ENCODE assay signal across 14 mouse cellular contexts in genomic region chr4:139242607-139242955, GRCm38 (mm10). TPM values are rescaled to one million over a fixed set of nuclear protein-coding genes. Genes with fewer than 3 reads are reported as not detected.
A peak's percentile ranks its signal among the peaks of the same experiment; 100 is the strongest.
DNase-seq lines count a peak whose midpoint lies in the region; ATAC-seq lines count a peak whose summit lies in the region.
"Had no signal": no experiment of that assay in that cellular context is flagged by ENCODE, and none has a peak within 500 bp of the region (broad histone marks: within the 10 kb centered on the region; RNA-seq: fewer than 3 reads in every experiment).

No protein-coding gene starts in this region.

- peak overlapping the region; percentile 61; the same call in 1 of the 2 replicates for H3K27ac ChIP-seq in embryonic facial prominence, embryonic 10.5 days (replicated peaks)
- peak overlapping the region; percentile 48 for H3K27ac ChIP-seq in kidney, embryonic 15.5 days
- H3K27ac ChIP-seq in hindbrain, embryonic 11.5 days (ENCODE audit: low read depth, low read length): no peak overlapping the region
- no peak overlapping the region for H3K27ac ChIP-seq in hindbrain, embryonic 12.5 days
- H3K27ac ChIP-seq: hindbrain, embryonic 15.5 days had no signal

- peaks cover 95% of the 10 kb centered on the region for H3K4me1 ChIP-seq in embryonic facial prominence, embryonic 10.5 days
- H3K4me1 ChIP-seq in kidney, embryonic 15.5 days: peaks cover 90% of the 10 kb centered on the region
- peaks cover 12% of the 10 kb centered on the region for H3K4me1 ChIP-seq in hindbrain, embryonic 11.5 days (replicated peaks; ENCODE audit: control insufficient read depth, insufficient read depth, low read length)
- peaks cover 53% of the 10 kb centered on the region for H3K4me1 ChIP-seq in hindbrain, embryonic 12.5 days

- H3K9me3 ChIP-seq in embryonic facial prominence, embryonic 10.5 days: no peaks in the 10 kb centered on the region
- no peaks in the 10 kb centered on the region for H3K9me3 ChIP-seq in kidney, embryonic 15.5 days (replicated peaks)
- no peaks in the 10 kb centered on the region for H3K9me3 ChIP-seq in hindbrain, embryonic 11.5 days (ENCODE audit: control insufficient read depth, low read length)
- H3K9me3 ChIP-seq in hindbrain, embryonic 12.5 days (replicated peaks): no peaks in the 10 kb centered on the region
- H3K9me3 ChIP-seq: G1E; hindbrain, embryonic 15.5 days had no signal

- peaks cover 56% of the 10 kb centered on the region for H3K36me3 ChIP-seq in embryonic facial prominence, embryonic 10.5 days (replicated peaks)
- H3K36me3 ChIP-seq in kidney, embryonic 15.5 days: peaks cover 42% of the 10 kb centered on the region
- H3K36me3 ChIP-seq in hindbrain, embryonic 11.5 days (ENCODE audit: control insufficient read depth, insufficient read depth, low read length): 0 out of 2 replicates have a peak, but pooled peaks cover 2% of the 10 kb centered on the region
- peaks cover 16% of the 10 kb centered on the region for H3K36me3 ChIP-seq in hindbrain, embryonic 12.5 days

- H3K4me2 ChIP-seq in kidney, embryonic 15.5 days: no peak overlapping the region
- H3K4me2 ChIP-seq in hindbrain, embryonic 11.5 days (replicated peaks; ENCODE audit: low read depth, low read length): no peak overlapping the region
- H3K4me2 ChIP-seq in hindbrain, embryonic 12.5 days (replicated peaks): no peak overlapping the region
- H3K4me2 ChIP-seq: hindbrain, embryonic 15.5 days had no signal

- H3K9ac ChIP-seq in kidney, embryonic 15.5 days: no peak overlapping the region
- no peak overlapping the region for H3K9ac ChIP-seq in hindbrain, embryonic 11.5 days (ENCODE audit: low read depth, low read length)
- H3K9ac ChIP-seq in hindbrain, embryonic 12.5 days: no peak overlapping the region
- H3K9ac ChIP-seq: hindbrain, embryonic 15.5 days had no signal

- H3K27me3 ChIP-seq in embryonic facial prominence, embryonic 10.5 days (replicated peaks; ENCODE audit: low read depth, poor library complexity, severe bottlenecking): no peaks in the 10 kb centered on the region
- no peaks in the 10 kb centered on the region for H3K27me3 ChIP-seq in kidney, embryonic 15.5 days
- H3K27me3 ChIP-seq in hindbrain, embryonic 11.5 days (ENCODE audit: control insufficient read depth, insufficient read depth, low read length): no peaks in the 10 kb centered on the region
- H3K27me3 ChIP-seq in hindbrain, embryonic 12.5 days: no peaks in the 10 kb centered on the region
- H3K27me3 ChIP-seq: hindbrain, embryonic 15.5 days had no signal

- intact Hi-C loops in heart, postnatal 14 days (cut with DNase I): no loop called here

- DNase-seq in heart, adult 11 months: peak; percentile 98
- no peak for DNase-seq in heart, postnatal 14 days
- DNase-seq in embryonic facial prominence, embryonic 10.5 days (ENCODE audit: low spot score): no peak
- DNase-seq in heart, adult 8-10 months (ENCODE audit: low spot score): peak; percentile 65
- no peak for DNase-seq in hindbrain, embryonic 11.5 days (ENCODE audit: low spot score)
- DNase-seq in thymus, postnatal 0 days (ENCODE audit: low spot score): no peak
- DNase-seq: B cell, adult 2 months; cerebellum, adult 9-11 months; left cerebral cortex, postnatal 4 days; lung, adult 18-20 months had no signal

- 49% methylated on average over 7 of the region's 7 CpGs for WGBS in embryonic facial prominence, embryonic 10.5 days
- 41% methylated on average over 7 of the region's 7 CpGs for WGBS in kidney, embryonic 15.5 days
- WGBS in hindbrain, embryonic 11.5 days: 60% methylated on average over 7 of the region's 7 CpGs
- WGBS in hindbrain, embryonic 12.5 days: 69% methylated on average over 7 of the region's 7 CpGs

- H3K4me3 ChIP-seq in embryonic facial prominence, embryonic 10.5 days: no peak overlapping the region
- no peak overlapping the region for H3K4me3 ChIP-seq in kidney, embryonic 15.5 days (replicated peaks)
- H3K4me3 ChIP-seq in hindbrain, embryonic 11.5 days (ENCODE audit: low read depth, low read length): no peak overlapping the region
- H3K4me3 ChIP-seq in hindbrain, embryonic 12.5 days: no peak overlapping the region
- H3K4me3 ChIP-seq: hindbrain, embryonic 15.5 days had no signal

- ATAC-seq in kidney, embryonic 15.5 days (replicated peaks; ENCODE audit: low FRiP score): no peak
- no peak for ATAC-seq in hindbrain, embryonic 11.5 days (ENCODE audit: low FRiP score)
- no peak for ATAC-seq in hindbrain, embryonic 12.5 days (ENCODE audit: low FRiP score)

RNA-seq across cellular contexts. Expression of gene Capzb, which starts 49.9 kb away (rescaled TPM):
- total RNA-seq in heart, postnatal 14 days (2021): 100 to 1,000 TPM; 418 to 433 TPM
- polyA plus RNA-seq in embryonic facial prominence, embryonic 10.5 days (2016; fragmentation: Nextera tagmentation; extraction: Ambion mirVana): 388 and 409 TPM in 2 replicates
- 100 to 1,000 TPM; 354 to 406 (median 379) TPM for total RNA-seq in heart, adult 8-10 months (2022)
- 392 and 395 TPM in 2 replicates for polyA plus RNA-seq in kidney, embryonic 15.5 days (2015; fragmentation: Nextera tagmentation; extraction: Ambion mirVana)
- polyA plus RNA-seq in hindbrain, embryonic 11.5 days (2014; fragmentation: Nextera tagmentation; extraction: Ambion mirVana): 239 and 255 TPM in 2 replicates
- 415 and 425 TPM in 2 replicates for polyA plus RNA-seq in thymus, postnatal 0 days (2015; fragmentation: Nextera tagmentation; extraction: Ambion mirVana)
- 335 and 369 TPM in 2 replicates for polyA plus RNA-seq in hindbrain, embryonic 12.5 days (2016; fragmentation: Nextera tagmentation; extraction: Ambion mirVana)

Comparison
In these comparisons a context has a peak if more than half of its experiments do, and no peak if none do; other contexts are left out.
1. DNase-seq: peak in heart, adult 11 months (single experiment) and heart, adult 8-10 months (single experiment); none in heart, postnatal 14 days (0 of 2), embryonic facial prominence, embryonic 10.5 days (single experiment), hindbrain, embryonic 11.5 days (single experiment) and thymus, postnatal 0 days (single experiment).
2. H3K27ac ChIP-seq: peak in embryonic facial prominence, embryonic 10.5 days (single experiment) and kidney, embryonic 15.5 days (single experiment); none in hindbrain, embryonic 11.5 days (single experiment) and hindbrain, embryonic 12.5 days (single experiment).